Mouse (Mus musculus) cerebellum, adult (tissue): ENCODE measurements at regions not wholly inside any gene's neighbourhood (a gene's known extent, or its start where the extent isn't known, plus 50 kb on each side); places are given as distances from the start of the nearest gene placed in this dataset.

Experiments
- ATAC-seq: cut with Nextera tagmentation; 2 replicates; pipeline ENCODE4 v1.9.2; 2017; ENCODE audit warnings: mild to moderate bottlenecking, moderate library complexity, mixed read lengths; ENCODE audit not compliant: insufficient number of reproducible peaks, low FRiP score, low TSS enrichment

GRCm38 (mm10) chr3:70566140-70566857 is 558.9 kb downstream of the Otol1 start:
- ATAC-seq = no peak

- no peak for ATAC-seq
Measured at GRCm38 (mm10) chr3:70594785-70595184, 587.4 kb downstream of the Otol1 start.
